Mouse (Mus musculus): ENCODE results near the gene Olfr1358. TPM values are rescaled to one million over a fixed set of nuclear protein-coding genes. Genes with fewer than 3 reads are reported as not detected.
A peak's percentile ranks its signal among the peaks of the same experiment; 100 is the strongest.

Olfr1358 gene
- polyA plus RNA-seq (2014; fragmentation: Nextera tagmentation; extraction: Ambion mirVana), result not detected in 2 replicates

- no peak for ATAC-seq (ENCODE audit: insufficient number of reproducible peaks, insufficient read depth, low FRiP score, low read depth)
- no peak within 1 kb of the TSS for H3K9ac ChIP-seq (ENCODE audit: low read length)
- H3K4me1 ChIP-seq (ENCODE audit: control insufficient read depth in 2 of 2, insufficient read depth in 2 of 2, low read length in 2 of 2), result no peaks in the 10 kb centered on the region
- H3K4me3 ChIP-seq (ENCODE audit: control insufficient read depth in 1 of 2, insufficient read depth in 1 of 2, low read depth in 1 of 2, low read length in 2 of 2), result no peak within 1 kb of the TSS
- no peak within 1 kb of the TSS for H3K4me2 ChIP-seq (ENCODE audit: low read length)
- no peaks in the 10 kb centered on the region for H3K27me3 ChIP-seq (ENCODE audit: control insufficient read depth, insufficient read depth, low read length)
- no peak within 1 kb of the TSS for H3K27ac ChIP-seq (replicated peaks in 1 of 2; ENCODE audit: control insufficient read depth in 1 of 2, insufficient read depth in 1 of 2, low read depth in 2 of 2, low read length in 2 of 2)
- H3K36me3 ChIP-seq (ENCODE audit: control insufficient read depth, insufficient read depth, low read length), result no peaks in the 10 kb centered on the region
- no peaks in the 10 kb centered on the region for H3K9me3 ChIP-seq (ENCODE audit: control insufficient read depth, low read length)
Observed at GRCm38 (mm10) chr10:78517128-78517527, at the start of gene Olfr1358. Gene Olfr1358, plus strand, starts transcription at chr10:78517428.

- no peaks in the 10 kb centered on the region for H3K36me3 ChIP-seq (ENCODE audit: control insufficient read depth, insufficient read depth, low read length)
- 56% methylated on average over 2 of the region's 2 CpGs for WGBS
Observed at GRCm38 (mm10) chr10:78467761-78468310, 49.4 kb upstream of the Olfr1358 start.

GRCm38 (mm10) chr10:78470582-78471313 is 46.5 kb upstream of the Olfr1358 start:
- no peak overlapping the region for H3K4me3 ChIP-seq (ENCODE audit: control insufficient read depth in 1 of 2, insufficient read depth in 1 of 2, low read depth in 1 of 2, low read length in 2 of 2)
- ATAC-seq (ENCODE audit: insufficient number of reproducible peaks, insufficient read depth, low FRiP score, low read depth), result 0 out of 2 replicates have a peak, but pooled peaks have one; percentile 31
- H3K4me2 ChIP-seq (ENCODE audit: low read length), result peak overlapping the region; percentile 40
- H3K27ac ChIP-seq (replicated peaks in 1 of 2; ENCODE audit: control insufficient read depth in 1 of 2, insufficient read depth in 1 of 2, low read depth in 2 of 2, low read length in 2 of 2), result peak overlapping the region; percentile 31 to 45
- 35% methylated on average over 15 of the region's 15 CpGs for WGBS
- H3K9ac ChIP-seq (ENCODE audit: low read length), result no peak overlapping the region
- no peaks in the 10 kb centered on the region for H3K27me3 ChIP-seq (ENCODE audit: control insufficient read depth, insufficient read depth, low read length)
- H3K36me3 ChIP-seq (ENCODE audit: control insufficient read depth, insufficient read depth, low read length), result no peaks in the 10 kb centered on the region
- H3K4me1 ChIP-seq (ENCODE audit: control insufficient read depth in 2 of 2, insufficient read depth in 2 of 2, low read length in 2 of 2), result peaks cover 0 to 3% of the 10 kb centered on the region in 2 experiments; a peak in 1 of 4 replicates
- H3K9me3 ChIP-seq (ENCODE audit: control insufficient read depth, low read length), result no peaks in the 10 kb centered on the region

More at GRCm38 (mm10) chr10:78467761-78468310, 49.4 kb upstream of the Olfr1358 start:
- Histone ChIP-seq H3K4me3 (ENCODE audit: control insufficient read depth in 1 of 2, insufficient read depth in 1 of 2, low read depth in 1 of 2, low read length in 2 of 2) (no peak overlapping the region), H3K27ac (replicated peaks in 1 of 2; ENCODE audit: control insufficient read depth in 1 of 2, insufficient read depth in 1 of 2, low read depth in 2 of 2, low read length in 2 of 2) (no peak overlapping the region), H3K4me1 (ENCODE audit: control insufficient read depth in 2 of 2, insufficient read depth in 2 of 2, low read length in 2 of 2) (peaks cover 8 to 10% of the 10 kb centered on the region in 2 experiments; a peak in 3 of 4 replicates), H3K9ac (ENCODE audit: low read length) (no peak overlapping the region), H3K4me2 (ENCODE audit: low read length) (no peak overlapping the region), H3K9me3 (ENCODE audit: control insufficient read depth, low read length) (no peaks in the 10 kb centered on the region), H3K27me3 (ENCODE audit: control insufficient read depth, insufficient read depth, low read length) (no peaks in the 10 kb centered on the region)
- no peak for ATAC-seq (ENCODE audit: insufficient number of reproducible peaks, insufficient read depth, low FRiP score, low read depth)

- no peak overlapping the region for H3K4me2 ChIP-seq (ENCODE audit: low read length)
- no peak overlapping the region for H3K27ac ChIP-seq (replicated peaks in 1 of 2; ENCODE audit: control insufficient read depth in 1 of 2, insufficient read depth in 1 of 2, low read depth in 2 of 2, low read length in 2 of 2)
- 71% methylated on average over 3 of the region's 3 CpGs for WGBS
- H3K4me1 ChIP-seq (ENCODE audit: control insufficient read depth in 2 of 2, insufficient read depth in 2 of 2, low read length in 2 of 2), result peaks cover 0 to 3% of the 10 kb centered on the region in 2 experiments; a peak in 1 of 4 replicates
- no peaks in the 10 kb centered on the region for H3K9me3 ChIP-seq (ENCODE audit: control insufficient read depth, low read length)
- no peaks in the 10 kb centered on the region for H3K27me3 ChIP-seq (ENCODE audit: control insufficient read depth, insufficient read depth, low read length)
- H3K9ac ChIP-seq (ENCODE audit: low read length), result no peak overlapping the region
- H3K36me3 ChIP-seq (ENCODE audit: control insufficient read depth, insufficient read depth, low read length), result no peaks in the 10 kb centered on the region
- no peak for ATAC-seq (ENCODE audit: insufficient number of reproducible peaks, insufficient read depth, low FRiP score, low read depth)
- no peak overlapping the region for H3K4me3 ChIP-seq (ENCODE audit: control insufficient read depth in 1 of 2, insufficient read depth in 1 of 2, low read depth in 1 of 2, low read length in 2 of 2)
Observed at GRCm38 (mm10) chr10:78472046-78472445, 45.2 kb upstream of the Olfr1358 start.

GRCm38 (mm10) chr10:78473434-78473833 is 43.8 kb upstream of the Olfr1358 start:
- Histone ChIP-seq H3K9ac (ENCODE audit: low read length) (no peak overlapping the region), H3K27me3 (ENCODE audit: control insufficient read depth, insufficient read depth, low read length) (no peaks in the 10 kb centered on the region), H3K4me2 (ENCODE audit: low read length) (no peak overlapping the region), H3K9me3 (ENCODE audit: control insufficient read depth, low read length) (no peaks in the 10 kb centered on the region), H3K36me3 (ENCODE audit: control insufficient read depth, insufficient read depth, low read length) (no peaks in the 10 kb centered on the region), H3K4me1 (ENCODE audit: control insufficient read depth in 2 of 2, insufficient read depth in 2 of 2, low read length in 2 of 2) (peaks cover 0 to 3% of the 10 kb centered on the region in 2 experiments; a peak in 1 of 4 replicates), H3K27ac (replicated peaks in 1 of 2; ENCODE audit: control insufficient read depth in 1 of 2, insufficient read depth in 1 of 2, low read depth in 2 of 2, low read length in 2 of 2) (no peak overlapping the region), H3K4me3 (ENCODE audit: control insufficient read depth in 1 of 2, insufficient read depth in 1 of 2, low read depth in 1 of 2, low read length in 2 of 2) (no peak overlapping the region)
- no peak for ATAC-seq (ENCODE audit: insufficient number of reproducible peaks, insufficient read depth, low FRiP score, low read depth)
- 40% methylated on average over 5 of the region's 5 CpGs for WGBS

- no peak overlapping the region for H3K4me2 ChIP-seq (ENCODE audit: low read length)
- no peak overlapping the region for H3K27ac ChIP-seq (replicated peaks in 1 of 2; ENCODE audit: control insufficient read depth in 1 of 2, insufficient read depth in 1 of 2, low read depth in 2 of 2, low read length in 2 of 2)
- WGBS, result 50% methylated on average over 8 of the region's 8 CpGs
- H3K9ac ChIP-seq (ENCODE audit: low read length), result no peak overlapping the region
- no peaks in the 10 kb centered on the region for H3K36me3 ChIP-seq (ENCODE audit: control insufficient read depth, insufficient read depth, low read length)
- no peaks in the 10 kb centered on the region for H3K27me3 ChIP-seq (ENCODE audit: control insufficient read depth, insufficient read depth, low read length)
- no peak overlapping the region for H3K4me3 ChIP-seq (ENCODE audit: control insufficient read depth in 1 of 2, insufficient read depth in 1 of 2, low read depth in 1 of 2, low read length in 2 of 2)
- ATAC-seq (ENCODE audit: insufficient number of reproducible peaks, insufficient read depth, low FRiP score, low read depth), result no peak
- H3K4me1 ChIP-seq (ENCODE audit: control insufficient read depth in 2 of 2, insufficient read depth in 2 of 2, low read length in 2 of 2), result peaks cover 0 to 3% of the 10 kb centered on the region in 2 experiments; a peak in 1 of 4 replicates
- H3K9me3 ChIP-seq (ENCODE audit: control insufficient read depth, low read length), result no peaks in the 10 kb centered on the region
Observed at GRCm38 (mm10) chr10:78474759-78475158, 42.5 kb upstream of the Olfr1358 start.

- WGBS, result 63% methylated on average over 4 of the region's 4 CpGs
- H3K4me1 ChIP-seq (ENCODE audit: control insufficient read depth in 2 of 2, insufficient read depth in 2 of 2, low read length in 2 of 2), result peaks cover 3 to 5% of the 10 kb centered on the region in 2 experiments; a peak in 3 of 4 replicates
- no peak for ATAC-seq (ENCODE audit: insufficient number of reproducible peaks, insufficient read depth, low FRiP score, low read depth)
- H3K9me3 ChIP-seq (ENCODE audit: control insufficient read depth, low read length), result no peaks in the 10 kb centered on the region
- no peak overlapping the region for H3K4me2 ChIP-seq (ENCODE audit: low read length)
- no peaks in the 10 kb centered on the region for H3K27me3 ChIP-seq (ENCODE audit: control insufficient read depth, insufficient read depth, low read length)
- H3K36me3 ChIP-seq (ENCODE audit: control insufficient read depth, insufficient read depth, low read length), result no peaks in the 10 kb centered on the region
- H3K27ac ChIP-seq (replicated peaks in 1 of 2; ENCODE audit: control insufficient read depth in 1 of 2, insufficient read depth in 1 of 2, low read depth in 2 of 2, low read length in 2 of 2), result no peak overlapping the region
- H3K9ac ChIP-seq (ENCODE audit: low read length), result no peak overlapping the region
- H3K4me3 ChIP-seq (ENCODE audit: control insufficient read depth in 1 of 2, insufficient read depth in 1 of 2, low read depth in 1 of 2, low read length in 2 of 2), result no peak overlapping the region
Observed at GRCm38 (mm10) chr10:78476821-78477220, 40.4 kb upstream of the Olfr1358 start.

Data from heart, embryonic 14.5 days (tissue).